Mouse (Mus musculus) CH12F3 (cell line): ENCODE measurements at regions not wholly inside any gene's neighbourhood (a gene's known extent, or its start where the extent isn't known, plus 50 kb on each side); places are given as distances from the start of the nearest gene placed in this dataset.

Experiments used
- in situ Hi-C: fragments of 300-500 bp; cut with MboI; formaldehyde crosslinking; loops from 2 replicates; pipeline ENCODE4 v1.14.3; 2020; ENCODE audit warnings: low sequenced_read_pairs

- in situ Hi-C loops = no loop called here
These were observed 56.7 kb upstream of the Rasgrp1 start for GRCm38 (mm10) chr2:117399487-117399886.

GRCm38 (mm10) chr2:117403425-117404175, 60.8 kb upstream of the Rasgrp1 start:
- in situ Hi-C loops = no loop called here

- in situ Hi-C loops = no loop called here
These were observed 62.7 kb upstream of the Rasgrp1 start for GRCm38 (mm10) chr2:117405453-117405852.

GRCm38 (mm10) chr2:117408241-117408640, 65.4 kb upstream of the Rasgrp1 start:
- in situ Hi-C loops = no loop called here

GRCm38 (mm10) chr2:117412045-117412606, 69.3 kb upstream of the Rasgrp1 start:
- in situ Hi-C loops = no loop called here

- in situ Hi-C loops = no loop called here
These were observed 74.6 kb upstream of the Rasgrp1 start for GRCm38 (mm10) chr2:117417229-117417970.

- in situ Hi-C loops = no loop called here
These were observed 75.4 kb upstream of the Rasgrp1 start for GRCm38 (mm10) chr2:117418121-117418615.

GRCm38 (mm10) chr2:117418711-117419110, 75.9 kb upstream of the Rasgrp1 start:
- in situ Hi-C loops = no loop called here

- in situ Hi-C loops = loop anchor here (10.0 kb wide), 1 partner anchor 137 kb away; no protein-coding TSS in a partner anchor
These were observed 78.6 kb upstream of the Rasgrp1 start for GRCm38 (mm10) chr2:117421376-117421775.

GRCm38 (mm10) chr2:117422756-117423155, 80.0 kb upstream of the Rasgrp1 start:
- in situ Hi-C loops = loop anchor here (10.0 kb wide), 1 partner anchor 138 kb away; no protein-coding TSS in a partner anchor

GRCm38 (mm10) chr2:117429205-117429604, 86.4 kb upstream of the Rasgrp1 start:
- in situ Hi-C loops = loop anchor here (10.0 kb wide), 1 partner anchor 144 kb away; no protein-coding TSS in a partner anchor

GRCm38 (mm10) chr2:117432010-117432409, 89.2 kb upstream of the Rasgrp1 start:
- in situ Hi-C loops = no loop called here

- in situ Hi-C loops = no loop called here
These were observed 90.1 kb upstream of the Rasgrp1 start for GRCm38 (mm10) chr2:117432923-117433322.

- in situ Hi-C loops = no loop called here
These were observed 90.7 kb upstream of the Rasgrp1 start for GRCm38 (mm10) chr2:117433482-117433881.

GRCm38 (mm10) chr2:117438079-117438478, 95.3 kb upstream of the Rasgrp1 start:
- in situ Hi-C loops = no loop called here

GRCm38 (mm10) chr2:117438586-117439371, 96.0 kb upstream of the Rasgrp1 start:
- in situ Hi-C loops = no loop called here

- in situ Hi-C loops = loop anchor here (5.0 to 10.0 kb wide), 2 partner anchors 172 to 545 kb away; no protein-coding TSS in a partner anchor
These were observed 96.8 kb upstream of the Rasgrp1 start for GRCm38 (mm10) chr2:117439372-117440183.

GRCm38 (mm10) chr2:117440801-117441281, 98.0 kb upstream of the Rasgrp1 start:
- in situ Hi-C loops = loop anchor here (5.0 to 10.0 kb wide), 2 partner anchors 174 to 546 kb away; no protein-coding TSS in a partner anchor

GRCm38 (mm10) chr2:117442862-117443261, 100.1 kb upstream of the Rasgrp1 start:
- in situ Hi-C loops = loop anchor here (5.0 to 10.0 kb wide), 2 partner anchors 176 to 548 kb away; no protein-coding TSS in a partner anchor
